10 mouse cellular contexts compared by ENCODE assay signal in genomic region chr9:109989084-109989483, GRCm38 (mm10). TPM values are rescaled to one million over a fixed set of nuclear protein-coding genes. Genes with fewer than 3 reads are reported as not detected.
DNase-seq lines count a peak whose midpoint lies in the region; ATAC-seq and TF ChIP-seq lines count a peak whose summit lies in the region.
"Had no signal": no experiment of that assay in that cellular context is flagged by ENCODE, and none has a peak within 500 bp of the region (broad histone marks: within the 10 kb centered on the region; RNA-seq: fewer than 3 reads in every experiment).

No protein-coding gene starts in this region.

- DNase-seq in gastrocnemius, postnatal 14 days = peak; percentile 13
- DNase-seq in gastrocnemius, adult 8-10 months (ENCODE audit: low spot score in 2 of 2) = no peak
- DNase-seq in liver, adult 2 months (ENCODE audit: extremely low read depth, low read depth, low spot score) = peak; percentile 38
- no peak for DNase-seq in liver
- peak; percentile 75 to 79 for DNase-seq in adrenal gland, postnatal 36 days
- peak; percentile 48 for DNase-seq in heart, postnatal 36 days

- WGBS in liver, adult 2 months = 25% methylated on average over 1 of the region's 1 CpGs

- no peak for TF ChIP-seq POLR2A in liver, adult 2 months (IDR thresholded peaks at IDR 0.05; ENCODE audit: extremely low read depth, insufficient read depth, low read length)

- H3K36me3 ChIP-seq in liver, adult 2 months (ENCODE audit: control insufficient read depth, insufficient read depth, low read length) = no peaks in the 10 kb centered on the region
- H3K36me3 ChIP-seq: embryonic facial prominence, embryonic 13.5 days had no signal

- no peak for TF ChIP-seq CTCF in liver, adult 2 months (IDR thresholded peaks at IDR 0.05; ENCODE audit: low read depth, low read length)

- no peak overlapping the region for H3K9ac ChIP-seq in liver, adult 2 months (ENCODE audit: low read depth, low read length)
- H3K9ac ChIP-seq: embryonic facial prominence, embryonic 13.5 days had no signal

- no peak overlapping the region for H3K27ac ChIP-seq in liver, adult 2 months (replicated peaks; ENCODE audit: insufficient read depth, low read depth, low read length)
- H3K27ac ChIP-seq: embryonic facial prominence, embryonic 13.5 days; stomach, postnatal 0 days had no signal

- H3K4me3 ChIP-seq in liver, adult 2 months (ENCODE audit: insufficient read depth, low read depth, low read length) = no peak overlapping the region
- H3K4me3 ChIP-seq: embryonic facial prominence, embryonic 13.5 days had no signal

- ATAC-seq in megakaryocyte, adult 5-6 weeks (ENCODE audit: poor library complexity, severe bottlenecking) = no peak
- ATAC-seq in granulocyte monocyte progenitor cell, adult 5-6 weeks (replicated peaks; ENCODE audit: poor library complexity, severe bottlenecking) = no peak

- H3K27me3 ChIP-seq in liver, adult 2 months (ENCODE audit: control insufficient read depth, insufficient read depth, low read length) = no peaks in the 10 kb centered on the region
- H3K27me3 ChIP-seq: embryonic facial prominence, embryonic 13.5 days had no signal

- intact Hi-C loops in gastrocnemius, postnatal 14 days (cut with DNase I; ENCODE audit: low total_unique reads) = loop anchor here (5.0 to 10.0 kb wide), 3 partner anchors 53 to 86 kb away; no protein-coding TSS in a partner anchor
- intact Hi-C loops in heart, postnatal 36 days (cut with DNase I) = no loop called here

- H3K4me1 ChIP-seq in liver, adult 2 months (ENCODE audit: control insufficient read depth, insufficient read depth, low read length) = no peaks in the 10 kb centered on the region
- H3K4me1 ChIP-seq: embryonic facial prominence, embryonic 13.5 days had no signal

- H3K79me2 ChIP-seq in liver, adult 2 months (ENCODE audit: control insufficient read depth, insufficient read depth, low read length) = peaks cover 6% of the 10 kb centered on the region; the same call in 1 of the 2 replicates

RNA-seq across cellular contexts. Expression of gene Map4, which starts 57.8 kb away (rescaled TPM):
- total RNA-seq in gastrocnemius, postnatal 14 days (2021) = 100 to 1,000 TPM; 451 to 486 TPM
- 100 to 1,000 TPM; 475 to 623 (median 599) TPM for total RNA-seq in gastrocnemius, adult 8-10 months (2022)
- 16.8 and 19.3 TPM in 2 replicates for total RNA-seq in liver, adult 2 months (2014; rRNA removed)
- 43.2 and 50.9 TPM in 2 replicates for polyA plus RNA-seq in liver, adult 2 months (2012; rRNA removed)
- total RNA-seq in adrenal gland, postnatal 36 days (2021) = 10 to 100 TPM; 75.6 to 96.8 TPM
- total RNA-seq in heart, postnatal 36 days (2021) = 100 to 1,000 TPM; 316 to 318 TPM
- total RNA-seq in megakaryocyte, adult 5-6 weeks (2015) = 74.3 and 82.8 TPM in 2 replicates
- total RNA-seq in megakaryocyte, adult 5-6 weeks (2017) = 50.0 and 55.3 TPM in 2 replicates
- 33.3 and 42.6 TPM in 2 replicates for total RNA-seq in granulocyte monocyte progenitor cell, adult 5-6 weeks (2014; fragmentation: Nextera tagmentation)
- 17.1 and 22.3 TPM in 2 replicates for total RNA-seq in granulocyte monocyte progenitor cell, adult 5-6 weeks (2017)

Comparison
In these comparisons a context has a peak if more than half of its experiments do, and no peak if none do; other contexts are left out.
1. DNase-seq: peak in gastrocnemius, postnatal 14 days (single experiment), liver, adult 2 months (single experiment), adrenal gland, postnatal 36 days (2 of 2) and heart, postnatal 36 days (2 of 2); none in gastrocnemius, adult 8-10 months (0 of 2) and liver (single experiment).